In the genomic region with DNA sequence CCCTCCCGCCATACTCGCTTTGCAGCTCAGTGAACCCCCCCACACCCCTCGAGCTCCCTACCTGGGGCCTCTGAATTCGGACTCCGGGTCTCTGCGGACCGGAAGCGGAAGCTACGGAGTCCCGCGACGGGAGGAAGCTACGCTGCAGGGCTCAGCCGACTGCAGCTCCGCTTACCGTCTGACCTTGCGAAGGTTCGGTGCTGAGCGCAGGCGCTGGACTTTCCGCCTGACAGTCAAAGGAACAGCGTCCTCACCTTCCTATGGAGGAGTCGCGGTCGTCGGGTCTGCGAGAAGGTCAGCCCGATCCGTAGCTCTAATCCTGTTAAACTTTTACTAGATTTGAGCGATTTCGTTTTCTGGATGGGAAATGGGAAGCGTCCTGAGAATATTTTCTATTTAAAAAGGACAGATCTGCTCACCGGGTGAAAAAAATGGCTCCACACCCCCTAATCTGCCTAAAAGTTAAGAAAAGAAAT, we compare ENCODE assay signal across 8 mouse cellular contexts. TPM values are rescaled to one million over a fixed set of nuclear protein-coding genes. Genes with fewer than 3 reads are reported as not detected.
A peak's percentile ranks its signal among the peaks of the same experiment; 100 is the strongest.
DNase-seq lines count a peak whose midpoint lies in the region; ATAC-seq and TF ChIP-seq lines count a peak whose summit lies in the region.

A gene (minus strand): TSS at position 128 of the 476 bp plus-strand sequence.

- WGBS in forebrain, embryonic 15.5 days: 0% methylated on average over 33 of the region's 33 CpGs
- under 1% methylated on average over 33 of the region's 33 CpGs for WGBS in lung, embryonic 16.5 days

- H3K9ac ChIP-seq in ES-E14 (ENCODE audit: insufficient read depth, low read depth, low read length, poor library complexity, severe bottlenecking): peak within 1 kb of the TSS; percentile 84
- H3K9ac ChIP-seq in forebrain, embryonic 15.5 days (replicated peaks): peak within 1 kb of the TSS; percentile 70
- peak within 1 kb of the TSS; percentile 78 for H3K9ac ChIP-seq in lung, embryonic 16.5 days (ENCODE audit: low read length)

- no peak for DNase-seq in ES-E14 (ENCODE audit: low read depth, low spot score)
- peak; percentile 78 for DNase-seq in cerebellum, adult 11 months
- peak; percentile 74 for DNase-seq in heart, postnatal 25 days (ENCODE audit: low spot score)
- DNase-seq in layer of hippocampus, adult 8-10 months (ENCODE audit: low spot score in 2 of 2): peak; percentile 77 to 79
- DNase-seq in ovary, postnatal 10 days (ENCODE audit: low spot score): peak; percentile 71
- DNase-seq in thymus, postnatal 10 days (ENCODE audit: low spot score in 2 of 2): peak; percentile 76 to 78

- intact Hi-C loops in heart, postnatal 25 days (cut with DNase I): no loop called here

- H3K27ac ChIP-seq in ES-E14 (ENCODE audit: insufficient read depth, low read depth, low read length, poor library complexity, severe bottlenecking): peak within 1 kb of the TSS; percentile 29; the same call in 1 of the 2 replicates
- peak within 1 kb of the TSS; percentile 69 for H3K27ac ChIP-seq in forebrain, embryonic 15.5 days (replicated peaks)
- H3K27ac ChIP-seq in lung, embryonic 16.5 days (ENCODE audit: low read length): peak within 1 kb of the TSS; percentile 81

- peak; percentile 93 for ATAC-seq in forebrain, embryonic 15.5 days (replicated peaks)
- peak; percentile 98 for ATAC-seq in lung, embryonic 16.5 days (ENCODE audit: low read depth)

- H3K27me3 ChIP-seq in forebrain, embryonic 15.5 days: no peaks in the 10 kb centered on the region
- H3K27me3 ChIP-seq in lung, embryonic 16.5 days (ENCODE audit: control insufficient read depth, insufficient read depth, low read depth, low read length): no peaks in the 10 kb centered on the region

- H3K4me2 ChIP-seq in forebrain, embryonic 15.5 days (replicated peaks): peak within 1 kb of the TSS; percentile 54
- H3K4me2 ChIP-seq in lung, embryonic 16.5 days (ENCODE audit: low read depth, low read length): peak within 1 kb of the TSS; percentile 74

- peak within 1 kb of the TSS; percentile 79 to 82 for H3K4me3 ChIP-seq in ES-E14 (ENCODE audit: insufficient read depth in 1 of 2, low read depth in 1 of 2, low read length in 2 of 2, poor library complexity in 1 of 2, severe bottlenecking in 1 of 2)
- H3K4me3 ChIP-seq in forebrain, embryonic 15.5 days: peak within 1 kb of the TSS; percentile 57
- H3K4me3 ChIP-seq in lung, embryonic 16.5 days (ENCODE audit: low read length): peak within 1 kb of the TSS; percentile 80

- H3K36me3 ChIP-seq in ES-E14 (ENCODE audit: control insufficient read depth, insufficient read depth, low read length, poor library complexity, severe bottlenecking): peaks cover 10% of the 10 kb centered on the region; the same call in 1 of the 2 replicates
- H3K36me3 ChIP-seq in forebrain, embryonic 15.5 days: peaks cover 16% of the 10 kb centered on the region; the same call in 1 of the 2 replicates
- H3K36me3 ChIP-seq in lung, embryonic 16.5 days (ENCODE audit: control insufficient read depth, insufficient read depth, low read length): peaks cover 14% of the 10 kb centered on the region

- H3K9me3 ChIP-seq in ES-E14 (ENCODE audit: control insufficient read depth, insufficient read depth, low read depth, low read length): no peaks in the 10 kb centered on the region
- H3K9me3 ChIP-seq in forebrain, embryonic 15.5 days: no peaks in the 10 kb centered on the region
- no peaks in the 10 kb centered on the region for H3K9me3 ChIP-seq in lung, embryonic 16.5 days (ENCODE audit: control insufficient read depth, low read length)

- peaks cover 2% of the 10 kb centered on the region in 2 experiments; a peak in 1 of 4 replicates for H3K4me1 ChIP-seq in ES-E14 (ENCODE audit: control insufficient read depth in 2 of 2, insufficient read depth in 2 of 2, low read length in 2 of 2, poor library complexity in 1 of 2)
- H3K4me1 ChIP-seq in forebrain, embryonic 15.5 days: peaks cover 17% of the 10 kb centered on the region
- peaks cover 10% of the 10 kb centered on the region for H3K4me1 ChIP-seq in lung, embryonic 16.5 days (replicated peaks; ENCODE audit: control insufficient read depth, insufficient read depth, low read length)

- in situ Hi-C loops in ES-E14 (cut with MboI; ENCODE audit: low sequenced_read_pairs in 2 of 2, unreplicated experiment in 2 of 2): loop anchor here in 1 of 2 experiments (10.0 kb wide), 1 partner anchor 183 kb away; a partner anchor contains a TSS

TF ChIP-seq in ES-E14, 5 proteins besides CTCF, POLR2A, EP300 and RAD21:
- TF ChIP-seq ZC3H11A (IDR thresholded peaks at IDR 0.05; ENCODE audit: borderline replicate concordance, low read depth, low read length): no peak
- no peak for TF ChIP-seq ZNF384 (IDR thresholded peaks at IDR 0.05; ENCODE audit: low read depth, low read length)
- TF ChIP-seq CHD2 (IDR thresholded peaks at IDR 0.05; ENCODE audit: low read depth, low read length): 0 out of 2 replicates have a peak, but pooled peaks have one; percentile 40
- TF ChIP-seq HCFC1 (IDR thresholded peaks at IDR 0.05; ENCODE audit: borderline replicate concordance, insufficient read depth, low read length): peak; percentile 59; the same call in 1 of the 2 replicates

RNA-seq across cellular contexts. Expression of the gene that starts here (rescaled TPM):
- total RNA-seq in ES-E14 (2012; rRNA removed): 198 and 224 TPM in 2 replicates
- polyA plus RNA-seq in forebrain, embryonic 15.5 days (2015; fragmentation: Nextera tagmentation; extraction: Ambion mirVana): 294 and 306 TPM in 2 replicates
- total RNA-seq in heart, postnatal 25 days (2021): 100 to 1,000 TPM; 315 to 318 TPM
- 100 to 1,000 TPM; 125 to 159 (median 138) TPM for total RNA-seq in layer of hippocampus, adult 8-10 months (2022)
- 326 and 362 TPM in 2 replicates for polyA plus RNA-seq in lung, embryonic 16.5 days (2015; fragmentation: Nextera tagmentation; extraction: Ambion mirVana)

Comparison
In these comparisons a context has a peak if more than half of its experiments do, and no peak if none do; other contexts are left out.
1. H3K27ac ChIP-seq: peak in every context shown above with its lines; median percentile 81 in lung, embryonic 16.5 days; 69 in forebrain, embryonic 15.5 days; 29 in ES-E14.